Mouse (Mus musculus) ES-Bruce4 (cell line): ENCODE results near the gene Zbtb16.

ENCODE experiments used
- CTCF ChIP-seq: IDR thresholded peaks from one replicate; pipeline ENCODE4 v1.8.1; 2011; ENCODE audit warnings: low read depth, low read length
- POLR2A ChIP-seq: IDR thresholded peaks from one replicate; pipeline ENCODE4 v1.8.1; 2011; ENCODE audit warnings: low read length; ENCODE audit not compliant: insufficient read depth

DNA sequence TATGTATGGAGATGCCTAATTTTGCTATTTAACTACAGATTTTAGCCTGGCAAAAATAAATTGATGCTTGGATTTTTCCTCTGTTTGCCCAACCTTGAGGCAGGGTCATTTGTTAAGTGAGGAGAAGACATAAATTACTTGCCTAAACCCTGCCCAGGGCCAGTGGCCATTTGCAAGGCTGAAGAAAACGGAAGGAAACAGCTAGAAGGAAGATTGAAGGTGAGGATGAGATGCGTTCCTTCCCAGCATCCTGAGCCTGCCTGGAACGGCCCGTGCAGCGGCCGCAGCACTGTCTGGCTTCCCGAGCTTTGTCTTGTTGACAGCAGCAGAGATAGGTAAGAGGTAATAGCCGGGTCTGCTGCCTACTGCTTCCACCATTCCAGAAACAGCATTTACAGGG, 135.2 kb downstream of the Zbtb16 start:
- TF ChIP-seq CTCF (no peak), POLR2A (no peak)
